Mouse (Mus musculus): ENCODE results near the gene Psmd5.
"Not testable (repeated sequence)": the region's sequence is repeated elsewhere in the genome, so short reads cannot be mapped to it uniquely, and the experiment has no call there.

Psmd5 gene

DNA sequence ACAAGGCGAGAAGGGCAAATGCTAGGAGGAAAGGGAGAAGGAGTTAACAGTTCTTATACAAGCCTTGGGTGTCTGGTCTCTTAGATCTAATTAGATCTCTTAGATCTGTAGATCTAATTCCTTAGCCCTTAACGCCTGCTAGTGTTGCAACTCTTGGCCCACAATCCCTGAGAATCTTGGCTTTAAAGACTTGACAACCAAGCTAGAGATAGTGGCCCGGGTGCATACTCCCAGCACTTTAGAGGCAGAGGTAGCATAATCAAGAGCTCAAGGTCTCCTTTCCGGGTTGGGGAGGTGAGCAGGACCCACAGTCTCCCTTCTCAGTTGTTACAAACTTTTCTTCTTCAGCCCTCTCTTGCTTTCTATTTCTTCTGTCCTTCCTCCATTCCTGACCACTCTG, 47.2 kb downstream of the Psmd5 start:
- DNase-seq (ENCODE audit: inconsistent ontology term), result no peak

DNA sequence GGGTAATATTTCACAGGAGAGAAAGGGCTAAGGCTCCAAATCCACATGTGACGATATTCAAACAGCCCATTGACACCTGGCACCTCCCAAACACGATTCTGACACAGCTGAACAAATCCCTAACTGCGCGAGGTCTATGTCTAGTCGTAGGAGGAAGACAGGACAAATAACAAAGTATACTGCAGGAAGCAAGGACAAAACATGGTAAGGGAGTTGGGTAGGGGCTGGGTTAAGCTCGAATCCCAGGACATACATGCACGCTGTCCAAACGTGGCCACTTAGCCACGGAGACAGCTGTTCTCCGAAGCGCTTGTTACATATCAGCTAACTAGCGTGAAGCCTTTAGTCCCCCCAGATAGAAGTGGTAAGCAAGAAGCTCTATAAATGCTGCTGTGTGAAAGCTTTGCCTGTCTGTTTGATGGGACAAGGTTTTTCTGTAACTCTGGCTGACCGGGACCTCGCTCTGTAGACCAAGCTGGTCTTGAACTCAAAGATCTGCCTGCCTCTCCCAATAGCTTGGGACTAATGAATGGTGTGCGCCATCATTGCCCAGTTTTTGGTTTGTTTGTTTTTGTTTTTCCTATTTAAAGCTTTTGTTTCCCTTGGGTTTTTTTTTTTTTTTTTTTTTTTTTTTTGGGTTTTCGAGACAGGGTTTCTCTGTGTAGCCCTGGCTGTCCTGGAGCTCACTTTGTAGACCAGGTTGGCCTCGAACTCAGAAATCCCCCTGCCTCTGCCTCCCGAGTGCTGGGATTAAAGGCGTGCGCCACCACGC, 48.1 kb downstream of the Psmd5 start:
- DNase-seq (ENCODE audit: inconsistent ontology term), result no peak

DNA sequence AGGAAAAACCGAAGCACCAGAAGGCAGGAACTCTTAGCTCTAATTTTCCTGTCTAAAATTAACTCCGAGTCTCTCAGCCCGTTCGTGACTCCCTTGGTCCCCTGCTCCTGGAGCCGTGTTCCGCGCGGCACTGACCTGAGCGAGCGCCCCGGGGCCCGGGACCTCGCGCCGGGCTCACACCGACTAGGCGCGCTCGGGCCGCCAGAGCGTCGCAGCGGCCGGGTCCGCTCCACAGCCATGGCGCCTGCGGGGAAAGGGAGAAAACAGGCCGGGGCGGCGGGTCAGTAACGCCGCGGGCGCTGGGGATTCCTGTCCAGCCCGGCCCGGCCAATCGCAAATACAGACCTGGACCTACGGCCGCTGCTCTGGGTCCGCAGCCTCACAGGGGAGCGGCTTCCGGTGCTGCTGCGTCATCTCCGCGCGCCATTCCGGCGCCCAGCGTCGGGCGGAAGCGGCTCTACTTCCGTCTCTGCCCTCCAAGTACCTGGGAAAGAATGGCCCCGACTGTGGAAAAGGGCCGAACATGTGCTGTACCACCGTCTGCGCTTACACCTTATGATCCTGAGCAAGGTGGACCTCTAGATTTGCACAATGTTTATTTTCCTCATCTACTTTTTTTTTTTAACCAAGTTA, 48.8 kb downstream of the Psmd5 start, which contains the start of gene Fbxw2:
Fbxw2 (minus strand) TSS at position 485 of the 633 bp plus-strand sequence.
- DNase-seq (ENCODE audit: inconsistent ontology term), result peak; percentile 92

DNA sequence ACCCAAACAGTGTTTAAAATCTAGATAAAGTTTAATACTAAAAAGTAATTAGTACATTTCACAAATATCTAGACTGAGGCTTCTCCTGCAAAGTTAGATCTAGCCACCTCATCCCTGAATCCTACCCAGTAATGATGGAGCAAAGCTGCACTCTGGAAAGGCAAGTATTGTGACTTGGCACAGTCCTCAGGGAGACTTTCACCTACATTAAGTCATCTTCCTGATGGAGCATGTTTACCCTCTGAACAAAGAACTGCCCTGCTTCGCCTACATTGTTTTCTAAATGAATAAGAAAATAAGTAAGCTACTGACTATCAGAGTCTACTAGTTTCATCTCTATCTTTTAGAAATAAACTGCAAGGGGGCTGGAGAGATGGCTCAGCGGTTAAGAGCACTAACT, 56.3 kb downstream of the Psmd5 start:
- DNase-seq (ENCODE audit: inconsistent ontology term), result no peak

DNA sequence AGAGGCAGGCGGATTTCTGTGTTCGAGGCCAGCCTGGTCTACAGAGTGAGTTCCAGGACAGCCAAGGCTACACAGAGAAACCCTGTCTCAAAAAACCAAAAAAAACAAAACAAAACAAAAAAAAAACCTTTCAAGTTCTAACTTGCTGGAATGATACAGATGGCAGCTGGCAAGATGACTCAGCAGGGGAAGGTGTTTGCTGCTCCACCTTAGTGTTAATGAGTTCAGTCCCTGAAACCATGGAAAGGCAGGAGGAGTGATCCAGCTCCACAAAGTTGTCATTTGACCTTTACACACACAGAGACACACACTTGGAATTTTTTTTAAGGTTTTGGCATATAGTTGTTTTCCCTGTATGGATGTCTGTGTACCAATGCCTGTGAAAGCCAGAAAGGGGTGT, 58.9 kb downstream of the Psmd5 start:
- not testable (repeated sequence) for DNase-seq (ENCODE audit: inconsistent ontology term)

DNA sequence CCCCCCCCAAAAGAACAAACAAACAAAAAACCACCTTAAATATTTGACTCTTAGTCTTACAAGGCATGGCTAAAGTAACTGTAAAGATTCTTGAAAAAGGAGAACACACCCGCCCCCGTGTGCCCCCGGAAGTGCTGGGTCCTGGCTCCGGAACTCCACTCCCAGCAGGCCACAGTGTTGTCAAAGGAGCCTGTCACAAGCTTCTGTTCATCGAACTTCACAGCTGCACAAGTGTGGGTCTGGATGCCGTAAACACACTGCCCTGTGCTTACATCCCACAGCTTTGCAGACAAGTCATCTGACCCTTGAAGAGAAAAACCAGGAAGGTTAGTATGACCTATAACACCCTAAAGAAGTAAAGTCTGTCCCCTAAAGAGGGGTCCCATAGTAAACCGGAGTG, 62.1 kb downstream of the Psmd5 start:
- no peak for DNase-seq (ENCODE audit: inconsistent ontology term)

DNA sequence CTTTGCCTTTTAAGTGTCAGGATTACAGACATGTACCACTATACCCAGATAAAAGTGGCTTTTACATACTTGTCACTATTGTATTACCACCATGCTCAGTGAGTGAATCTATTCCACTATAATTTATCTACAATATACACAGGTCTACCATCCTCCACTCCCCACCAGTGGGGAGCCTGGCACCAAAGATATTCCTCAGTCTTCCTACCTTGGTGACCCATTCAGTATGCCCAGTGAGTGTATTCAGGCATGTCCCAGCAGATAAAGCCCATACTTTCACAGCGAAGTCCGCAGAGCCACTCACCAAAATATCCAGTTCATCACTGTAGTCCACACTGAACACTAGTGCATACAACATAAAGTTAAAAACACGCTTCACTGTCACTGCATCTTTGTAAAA, 64.0 kb downstream of the Psmd5 start:
- no peak for DNase-seq (ENCODE audit: inconsistent ontology term)

DNA sequence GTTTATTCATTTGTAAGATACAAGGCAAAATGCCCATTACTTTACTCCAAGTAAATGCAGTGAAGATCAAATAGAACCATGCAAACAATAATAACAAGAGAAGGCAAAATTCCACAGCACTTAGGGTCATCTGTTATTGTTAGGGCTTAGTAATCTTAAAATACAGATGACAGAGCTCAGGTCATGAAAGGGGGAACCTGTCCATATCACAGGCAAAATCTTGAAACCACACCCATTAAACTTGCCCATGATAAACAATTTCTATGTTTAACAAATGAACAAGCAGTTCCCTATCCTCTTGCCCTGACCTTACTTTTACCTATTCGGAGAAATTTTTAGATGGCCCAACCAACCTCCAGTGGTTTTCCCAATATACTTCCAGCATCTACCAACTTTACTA, 65.2 kb downstream of the Psmd5 start:
- DNase-seq (ENCODE audit: inconsistent ontology term), result no peak

DNA sequence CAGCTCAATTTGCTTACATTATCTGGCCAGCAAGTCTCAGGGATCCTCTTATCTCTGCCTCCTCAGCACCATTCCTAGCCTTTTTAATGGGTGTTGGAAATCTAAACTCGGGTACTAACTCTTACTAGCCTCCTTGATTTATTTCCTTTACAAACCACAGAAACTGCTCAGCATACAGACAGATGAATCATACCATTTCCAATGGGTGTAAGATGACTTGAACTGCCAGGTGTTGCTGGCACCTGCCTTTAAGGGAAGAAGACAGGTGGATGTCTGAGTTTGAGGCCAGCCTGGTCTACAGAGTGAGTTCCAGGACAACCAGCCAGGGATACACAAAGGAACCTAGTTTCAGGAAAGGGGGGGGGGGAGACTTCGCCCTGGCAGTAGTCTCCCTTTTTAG, 66.7 kb downstream of the Psmd5 start:
- no peak for DNase-seq (ENCODE audit: inconsistent ontology term)

DNA sequence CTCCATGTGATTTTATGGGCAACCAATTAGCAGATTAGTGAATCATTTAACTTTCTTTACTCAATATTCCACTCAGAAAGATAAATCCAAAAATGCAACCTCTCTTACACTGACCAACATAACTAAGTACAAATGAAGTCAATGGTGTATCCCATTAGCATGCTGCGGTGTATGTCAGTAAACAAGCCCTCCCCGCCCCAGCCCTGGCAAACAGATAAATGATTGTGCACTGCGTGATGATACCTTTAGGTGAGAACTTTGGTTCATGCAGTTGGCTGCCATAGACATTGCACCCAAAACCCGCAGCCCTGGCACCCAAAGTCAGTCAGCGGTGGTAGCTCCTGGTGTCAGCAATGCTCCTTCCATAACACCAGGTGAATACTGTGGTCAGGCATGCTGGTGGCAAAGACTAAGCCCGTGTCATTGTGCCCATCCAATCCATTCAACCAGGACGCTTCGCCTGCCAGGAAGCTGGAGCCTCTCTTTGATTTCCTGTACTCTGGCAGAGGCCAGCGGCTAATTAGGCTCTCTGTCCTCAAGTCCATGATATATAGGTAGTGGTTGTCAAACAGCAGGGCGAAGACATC, 69.3 kb downstream of the Psmd5 start:
- no peak for DNase-seq (ENCODE audit: inconsistent ontology term)

DNA sequence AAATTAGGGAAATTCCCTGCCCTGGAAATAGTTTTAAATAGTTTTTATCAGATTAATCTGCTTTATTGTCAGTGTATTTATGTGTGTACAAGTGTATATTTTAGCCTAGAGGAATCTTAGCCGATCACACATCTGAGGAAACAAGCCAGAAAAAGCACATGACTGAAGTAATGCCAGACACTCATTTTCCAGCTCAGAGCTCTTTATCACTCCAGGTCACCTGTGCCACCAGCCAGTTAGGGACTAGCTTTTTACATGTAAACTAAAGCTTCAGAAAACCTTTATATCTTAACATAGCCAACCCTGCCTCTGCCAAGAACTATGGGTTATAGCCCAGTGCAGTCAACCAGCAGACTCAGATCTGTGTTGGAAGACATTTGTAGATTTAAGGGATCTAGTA, 70.0 kb downstream of the Psmd5 start:
- no peak for DNase-seq (ENCODE audit: inconsistent ontology term)

DNA sequence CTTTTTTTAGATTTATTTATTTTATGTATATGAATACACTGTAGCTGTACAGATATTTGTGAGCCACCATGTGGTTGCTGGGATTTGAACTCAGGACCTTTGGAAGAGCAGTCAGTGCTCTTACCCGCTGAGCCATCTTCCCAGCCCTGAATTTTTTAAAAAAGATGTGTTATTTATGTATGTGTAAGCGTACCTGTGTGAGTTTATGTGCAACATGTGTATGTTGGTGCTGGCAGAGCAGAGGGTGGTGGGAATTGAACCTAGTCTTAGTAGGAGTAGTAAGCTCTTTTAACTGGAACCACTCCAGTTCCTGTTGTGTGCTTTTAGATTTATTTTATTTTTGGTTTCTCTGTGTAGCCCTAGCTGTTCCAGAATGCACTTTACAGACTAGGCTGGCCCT, 70.6 kb downstream of the Psmd5 start:
- no peak for DNase-seq (ENCODE audit: inconsistent ontology term)

DNA sequence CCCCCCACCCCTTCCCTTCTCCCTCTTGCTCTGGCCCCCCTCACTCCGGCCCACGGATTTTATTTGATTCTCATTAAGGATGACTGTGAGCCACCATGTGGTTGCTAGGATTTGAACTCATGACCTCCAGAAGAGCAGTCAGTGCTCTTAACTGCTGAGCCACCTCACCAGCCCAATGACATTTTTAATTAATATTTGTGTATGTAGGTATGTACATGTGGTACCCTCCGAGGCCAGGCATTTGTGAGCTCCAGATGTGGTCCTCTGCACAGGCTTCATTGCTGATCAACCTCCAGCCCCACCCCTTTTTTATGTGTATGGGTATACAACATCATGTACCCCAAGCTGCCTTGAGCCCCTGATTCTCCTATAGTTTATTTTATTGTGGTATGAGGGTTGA, 71.0 kb downstream of the Psmd5 start:
- DNase-seq (ENCODE audit: inconsistent ontology term), result no peak

DNA sequence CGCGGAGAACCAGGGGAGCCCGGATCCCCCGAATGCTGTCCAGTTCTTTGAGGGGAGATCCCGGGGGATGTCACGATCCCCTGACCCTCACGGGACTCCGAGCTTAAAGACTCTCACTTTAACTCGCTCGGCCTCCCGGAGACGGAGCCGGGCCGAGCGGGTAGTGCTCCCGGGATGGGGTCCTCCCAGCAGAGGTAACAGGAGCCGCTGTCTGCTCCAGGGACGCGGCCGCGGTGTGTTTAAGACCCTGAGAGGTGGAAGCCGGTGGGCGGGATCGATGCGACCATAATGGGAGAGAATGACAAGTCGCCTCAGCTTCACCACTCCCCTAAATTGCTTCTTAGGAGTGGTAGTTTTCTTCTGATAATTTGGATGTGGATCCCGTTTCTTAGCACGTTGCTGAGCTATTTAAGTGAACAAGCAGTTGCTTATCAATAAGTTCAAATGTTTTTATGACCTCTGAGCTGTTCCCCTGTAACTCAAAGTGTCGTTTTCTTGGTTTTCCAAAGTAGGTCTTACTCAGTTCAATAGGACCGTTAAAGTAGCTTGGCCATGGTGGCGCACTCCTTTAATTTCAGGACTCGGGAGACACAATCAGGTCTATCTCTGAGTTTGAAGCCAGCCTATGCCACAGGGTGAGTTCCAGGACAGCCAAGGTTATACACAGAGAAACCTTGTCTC, 72.1 kb downstream of the Psmd5 start:
- DNase-seq (ENCODE audit: inconsistent ontology term), result peak; percentile 43

DNA sequence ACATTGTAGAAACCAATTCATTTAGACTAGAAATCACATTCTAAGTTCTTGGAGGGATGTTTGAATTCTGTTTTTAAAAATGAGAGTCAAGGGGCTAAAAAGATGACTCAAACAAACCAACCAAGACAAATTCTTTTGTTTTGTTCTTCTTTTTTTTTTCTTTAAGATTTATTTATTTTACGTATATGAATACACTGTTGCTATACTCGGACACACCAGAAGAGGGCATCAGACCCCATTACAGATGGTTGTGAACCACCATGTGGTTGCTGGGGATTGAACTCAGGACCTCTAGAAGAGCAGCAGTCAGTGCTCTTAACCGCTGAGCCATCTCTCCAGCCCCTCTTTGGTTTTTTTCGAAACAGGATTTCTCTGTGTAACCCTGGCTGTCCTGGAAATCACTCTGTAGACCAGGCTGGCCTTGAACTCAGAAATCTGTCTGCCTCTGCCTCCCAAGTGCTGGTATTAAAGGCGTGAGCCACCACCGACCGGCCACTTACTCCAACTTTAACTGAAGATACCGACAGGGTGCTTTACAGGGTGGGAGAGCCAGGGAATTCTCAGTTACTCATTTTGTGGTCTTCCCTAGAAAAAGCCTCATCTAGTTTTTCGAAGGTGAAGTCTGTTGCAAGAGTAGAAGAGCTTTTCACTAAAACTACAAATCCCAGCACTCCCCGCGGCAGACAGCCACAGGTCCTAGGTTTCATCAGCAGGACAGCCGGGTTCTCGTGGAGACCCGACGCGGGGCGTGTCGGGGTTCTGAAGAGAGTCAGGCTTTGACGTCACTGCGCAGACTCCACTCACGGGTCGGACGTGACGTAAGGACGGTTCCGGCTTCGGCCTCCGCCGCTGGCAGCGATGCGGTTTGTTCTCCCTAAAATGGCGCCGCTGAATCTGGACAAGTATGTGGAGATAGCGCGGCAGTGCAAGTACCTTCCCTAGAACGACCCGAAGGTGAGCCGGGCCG, 73.0 kb downstream of the Psmd5 start:
- DNase-seq (ENCODE audit: inconsistent ontology term), result peak; percentile 98

DNA sequence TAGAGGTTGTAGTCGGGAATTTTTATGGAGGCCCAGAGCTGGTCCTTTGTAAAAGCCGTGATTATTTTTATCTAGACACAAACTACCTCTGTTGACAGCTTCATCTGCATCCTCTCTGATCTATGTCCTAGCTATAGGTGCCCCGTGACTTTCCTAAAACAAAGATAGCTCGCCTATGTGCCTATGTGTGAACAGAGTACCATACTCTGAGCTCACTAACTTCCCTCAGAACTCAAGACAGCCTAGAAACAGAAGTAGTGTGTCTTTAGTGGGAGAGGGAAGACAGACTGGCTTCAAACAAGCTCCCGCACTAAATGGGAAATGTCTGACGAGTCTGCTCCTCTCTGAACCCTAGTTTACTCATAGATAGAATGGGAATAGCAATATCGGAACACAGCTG, 74.4 kb downstream of the Psmd5 start:
- DNase-seq (ENCODE audit: inconsistent ontology term), result no peak

Data from Muller cell, postnatal 12 days (primary cell).